Mouse (Mus musculus) forebrain, embryonic 16.5 days (tissue): ENCODE measurements around the gene Dtd2. TPM values are rescaled to one million over a fixed set of nuclear protein-coding genes. Genes with fewer than 3 reads are reported as not detected.
A peak's percentile ranks its signal among the peaks of the same experiment; 100 is the strongest.

ENCODE experiments used
- ATAC-seq: fragments of 200-750 bp; cut with Nextera tagmentation; 2 replicates; pipeline ENCODE4 v1.8.0; 2017; ENCODE audit warnings: mild to moderate bottlenecking, moderate library complexity
- H3K27ac ChIP-seq: fragments of 300-500 bp; sonication (generic); 2 replicates; pipeline ENCODE4 v1.5.1; 2014; ENCODE audit warnings: low read length, control low read depth
- H3K27me3 ChIP-seq: fragments of 300-500 bp; sonication (generic); replicated peaks from 2 replicates; pipeline ENCODE4 v1.6.1; 2014; ENCODE audit warnings: low read length; ENCODE audit not compliant: control insufficient read depth, insufficient read depth
- H3K36me3 ChIP-seq: fragments of 300-500 bp; sonication (generic); 2 replicates; pipeline ENCODE4 v1.6.1; 2014; ENCODE audit not compliant: control insufficient read depth, insufficient read depth
- H3K4me1 ChIP-seq: fragments of 300-500 bp; sonication (generic); replicated peaks from 2 replicates; pipeline ENCODE4 v1.6.1; 2014; ENCODE audit warnings: low read length; ENCODE audit not compliant: control insufficient read depth, insufficient read depth
- H3K4me2 ChIP-seq: fragments of 300-500 bp; sonication (generic); 2 replicates; pipeline ENCODE4 v1.6.1; 2014; ENCODE audit warnings: mild to moderate bottlenecking, low read length, control low read depth
- H3K4me3 ChIP-seq: fragments of 300-500 bp; sonication (generic); replicated peaks from 2 replicates; pipeline ENCODE4 v1.5.1; 2014; ENCODE audit warnings: mild to moderate bottlenecking, low read length, control low read depth
- H3K9ac ChIP-seq: fragments of 300-500 bp; sonication (generic); replicated peaks from 2 replicates; pipeline ENCODE4 v1.6.1; 2014; ENCODE audit warnings: low read depth, low read length, control low read depth
- H3K9me3 ChIP-seq: fragments of 300-500 bp; sonication (generic); 2 replicates; pipeline ENCODE4 v1.6.1; 2016; ENCODE audit warnings: low read length; ENCODE audit not compliant: control insufficient read depth
- WGBS: fragments of 180-500 bp; shearing (Covaris S2); extraction: QIAGEN DNeasy Blood & Tissue Kit; methylation state at CpG from one replicate; pipeline ENCODE4 v1.1.7; 2014; 5-methylcytosine and 5-hydroxymethylcytosine counted together
- polyA plus RNA-seq: library from polyadenylated mRNA; unstranded; fragments of >200 nt; fragmentation: Nextera tagmentation; extraction: Ambion mirVana; gene quantifications from 2 replicates; pipeline ENCODE4 v1.2.1, GENCODE M21; 2015

Gene Dtd2
- 15.7 and 16.0 TPM in 2 replicates for polyA plus RNA-seq

DNA sequence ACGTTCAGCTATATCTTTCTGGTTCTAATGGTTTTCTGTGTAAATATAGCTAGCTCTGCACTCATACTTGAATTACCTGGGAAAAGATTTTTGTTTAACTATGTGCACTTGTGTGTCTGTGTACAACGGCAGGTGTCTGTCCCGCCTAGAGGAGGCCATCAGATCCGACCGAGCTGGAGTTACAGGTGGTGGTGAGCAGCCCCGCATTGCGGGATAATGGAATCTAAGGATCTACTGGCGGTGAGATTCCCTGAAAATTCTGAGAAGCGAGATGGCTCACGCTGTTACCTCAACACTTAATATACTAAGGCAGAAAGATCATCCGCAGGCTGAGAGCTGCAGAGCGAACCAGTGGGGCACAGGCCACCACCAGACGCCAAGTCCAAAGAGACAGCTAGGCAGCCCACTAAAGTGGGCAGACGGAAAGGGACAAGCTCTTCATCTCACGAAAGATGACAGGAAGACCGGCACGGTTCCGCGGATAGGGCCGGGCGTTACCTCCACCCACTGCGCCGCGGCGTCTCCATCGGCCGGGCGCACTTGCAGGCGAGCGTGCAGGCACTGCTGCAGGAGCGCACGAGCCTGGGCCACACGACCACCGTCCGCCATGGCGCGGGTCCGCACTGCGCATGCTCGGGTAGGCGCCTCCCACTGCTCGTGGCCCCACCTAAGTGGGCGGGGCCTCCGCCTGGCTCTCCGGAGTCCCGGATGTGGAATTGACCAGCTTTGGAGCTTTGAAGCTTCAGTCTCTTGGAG is at the start of gene Dtd2:
Gene Dtd2, minus strand, starts transcription at position 625 of the 756 bp plus-strand sequence.
- Histone ChIP-seq H3K9ac (peak within 1 kb of the TSS; percentile 74), H3K9me3 (no peaks in the 10 kb centered on the region), H3K27ac (peak within 1 kb of the TSS; percentile 67; the same call in 1 of the 2 replicates), H3K27me3 (no peaks in the 10 kb centered on the region), H3K4me3 (peak within 1 kb of the TSS; percentile 71), H3K4me1 (peaks cover 15% of the 10 kb centered on the region), H3K4me2 (peak within 1 kb of the TSS; percentile 61), H3K36me3 (no peaks in the 10 kb centered on the region)
- ATAC-seq: peak; percentile 93
- WGBS: 1% methylated on average over 46 of the region's 46 CpGs

DNA sequence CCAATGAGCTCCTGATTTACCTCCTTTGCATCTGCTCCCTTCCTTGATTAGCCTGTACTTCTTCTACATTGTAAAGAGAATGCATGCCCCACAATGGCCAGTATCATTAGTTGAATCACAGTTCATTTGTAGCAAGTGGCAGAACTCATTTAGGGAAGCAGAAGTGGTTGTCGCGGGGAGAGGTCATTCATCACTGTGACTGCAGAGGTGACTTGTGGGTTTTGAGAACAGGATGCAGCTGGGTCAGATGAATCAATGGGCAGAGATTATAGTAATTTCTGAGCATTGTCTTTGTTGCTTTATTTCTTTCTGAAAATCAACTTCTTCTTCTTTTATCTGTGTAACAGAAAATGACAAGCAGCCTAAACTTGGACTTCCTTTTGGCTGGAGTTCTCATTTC is 43.0 kb upstream of the Dtd2 start:
- ATAC-seq: no peak
- 67% methylated on average over 2 of the region's 2 CpGs for WGBS
- Histone ChIP-seq H3K9ac (no peak overlapping the region), H3K27ac (no peak overlapping the region), H3K36me3 (no peaks in the 10 kb centered on the region), H3K9me3 (no peaks in the 10 kb centered on the region), H3K4me1 (no peaks in the 10 kb centered on the region), H3K4me2 (no peak overlapping the region), H3K27me3 (no peaks in the 10 kb centered on the region), H3K4me3 (no peak overlapping the region)

GRCm38 (mm10) chr12:52046371-52046770 is 40.1 kb upstream of the Dtd2 start:
- ATAC-seq: no peak
- H3K4me2 ChIP-seq: no peak overlapping the region
- no peak overlapping the region for H3K4me3 ChIP-seq
- H3K4me1 ChIP-seq: no peaks in the 10 kb centered on the region
- no peak overlapping the region for H3K27ac ChIP-seq
- H3K9me3 ChIP-seq: no peaks in the 10 kb centered on the region
- H3K9ac ChIP-seq: no peak overlapping the region
- 89% methylated on average over 4 of the region's 4 CpGs for WGBS
- H3K36me3 ChIP-seq: no peaks in the 10 kb centered on the region
- H3K27me3 ChIP-seq: no peaks in the 10 kb centered on the region

DNA sequence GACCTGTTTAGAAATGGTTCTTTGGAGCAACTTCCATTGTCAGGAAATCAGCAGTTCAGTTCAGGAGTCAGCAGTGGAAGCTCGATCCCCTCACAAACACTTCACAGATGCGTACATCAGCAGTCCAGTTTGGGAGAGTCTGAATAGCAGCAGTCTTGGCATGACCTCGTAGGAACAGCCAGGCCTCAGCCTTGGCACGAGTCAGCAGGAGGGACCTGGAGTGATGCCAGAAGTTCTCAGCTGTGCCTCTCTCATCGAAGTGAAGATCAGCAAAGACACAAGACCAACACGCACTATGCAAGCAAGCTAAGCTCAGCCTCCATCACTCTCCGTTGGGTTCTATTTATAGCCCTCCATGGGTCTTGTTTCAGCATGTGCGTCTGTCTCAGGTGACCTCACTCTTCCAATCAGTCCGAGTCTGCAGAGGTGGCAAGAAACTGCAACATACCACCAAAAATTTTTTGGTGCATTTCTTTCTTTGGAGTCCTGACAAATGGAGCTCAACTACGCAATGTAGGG is 36.6 kb upstream of the Dtd2 start:
- H3K27me3 ChIP-seq: no peaks in the 10 kb centered on the region
- no peaks in the 10 kb centered on the region for H3K9me3 ChIP-seq
- peak; percentile 28; the same call in 1 of the 2 replicates for ATAC-seq
- no peak overlapping the region for H3K4me3 ChIP-seq
- no peak overlapping the region for H3K27ac ChIP-seq
- H3K4me2 ChIP-seq: no peak overlapping the region
- WGBS: 50% methylated on average over 10 of the region's 10 CpGs
- no peak overlapping the region for H3K9ac ChIP-seq
- no peaks in the 10 kb centered on the region for H3K4me1 ChIP-seq
- H3K36me3 ChIP-seq: no peaks in the 10 kb centered on the region

DNA sequence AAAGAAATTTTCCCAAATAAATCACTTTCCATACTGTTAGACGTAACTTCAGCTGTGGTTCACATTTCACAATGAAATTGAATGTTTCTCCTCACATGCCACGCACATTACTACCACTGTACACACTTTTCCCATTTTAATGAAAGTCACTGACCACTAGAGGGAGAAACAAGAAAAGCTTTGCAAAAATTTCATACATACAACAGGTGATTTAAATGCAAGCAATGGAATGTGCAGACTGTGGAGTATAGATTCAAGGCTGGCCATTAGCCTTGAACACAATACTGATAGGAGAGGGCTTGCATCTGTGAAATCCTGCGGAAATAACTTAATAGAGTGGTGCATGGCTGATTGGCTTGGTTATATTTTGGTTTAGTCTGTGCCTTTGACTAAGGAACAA is 32.1 kb upstream of the Dtd2 start:
- WGBS: 54% methylated on average over 3 of the region's 3 CpGs
- ATAC-seq: peak; percentile 45; the same call in 1 of the 2 replicates
- no peak overlapping the region for H3K4me2 ChIP-seq
- H3K27me3 ChIP-seq: no peaks in the 10 kb centered on the region
- no peaks in the 10 kb centered on the region for H3K4me1 ChIP-seq
- no peak overlapping the region for H3K9ac ChIP-seq
- H3K36me3 ChIP-seq: no peaks in the 10 kb centered on the region
- no peaks in the 10 kb centered on the region for H3K9me3 ChIP-seq
- no peak overlapping the region for H3K27ac ChIP-seq
- H3K4me3 ChIP-seq: no peak overlapping the region

DNA sequence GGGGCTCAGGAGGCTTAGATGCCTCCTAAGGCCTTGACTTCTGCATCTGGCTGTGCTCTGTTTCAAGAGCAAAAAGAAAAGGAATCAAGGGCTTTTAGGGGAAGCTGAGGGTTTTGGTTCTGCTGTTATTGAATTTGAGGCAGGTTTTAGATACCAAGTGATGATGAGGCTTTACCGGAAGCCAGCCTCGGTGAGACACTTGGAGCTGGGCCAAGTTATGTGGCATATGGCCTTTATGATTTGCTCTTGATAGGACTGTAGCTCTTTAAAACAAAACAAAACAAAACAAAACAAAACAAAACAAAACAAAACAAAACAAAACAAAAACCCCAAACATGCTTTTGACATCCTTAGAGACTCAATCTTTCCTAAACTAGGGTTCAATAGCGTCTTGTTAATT is 28.7 kb upstream of the Dtd2 start:
- Histone ChIP-seq H3K36me3 (no peaks in the 10 kb centered on the region), H3K27me3 (no peaks in the 10 kb centered on the region), H3K9me3 (no peaks in the 10 kb centered on the region), H3K4me3 (no peak overlapping the region), H3K4me1 (no peaks in the 10 kb centered on the region), H3K9ac (no peak overlapping the region), H3K27ac (no peak overlapping the region), H3K4me2 (no peak overlapping the region)
- WGBS: 79% methylated on average over 3 of the region's 3 CpGs
- no peak for ATAC-seq

DNA sequence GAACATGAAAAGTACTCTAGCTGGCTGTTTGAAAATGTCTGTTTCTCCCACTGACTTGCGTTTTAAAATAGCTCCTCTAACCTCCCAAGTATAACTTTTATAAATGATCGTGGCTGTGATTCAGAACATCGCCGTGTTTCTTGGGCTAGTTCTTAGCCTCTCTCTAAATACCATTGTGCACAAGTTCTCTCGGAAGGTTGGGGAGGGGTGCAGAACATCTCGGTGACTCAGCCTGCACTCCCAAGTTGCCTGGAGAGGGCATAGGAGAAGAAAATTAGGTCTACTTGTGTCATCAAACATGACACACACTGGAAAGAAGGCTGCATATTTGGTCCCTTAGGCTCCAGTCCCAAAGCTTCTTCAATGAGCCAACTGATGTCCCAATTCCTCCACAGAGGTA is 26.0 kb upstream of the Dtd2 start:
- WGBS: 89% methylated on average over 6 of the region's 6 CpGs
- H3K9ac ChIP-seq: no peak overlapping the region
- ATAC-seq: no peak
- no peak overlapping the region for H3K4me2 ChIP-seq
- H3K27me3 ChIP-seq: no peaks in the 10 kb centered on the region
- H3K4me1 ChIP-seq: no peaks in the 10 kb centered on the region
- no peak overlapping the region for H3K27ac ChIP-seq
- H3K9me3 ChIP-seq: no peaks in the 10 kb centered on the region
- H3K4me3 ChIP-seq: no peak overlapping the region
- H3K36me3 ChIP-seq: no peaks in the 10 kb centered on the region

DNA sequence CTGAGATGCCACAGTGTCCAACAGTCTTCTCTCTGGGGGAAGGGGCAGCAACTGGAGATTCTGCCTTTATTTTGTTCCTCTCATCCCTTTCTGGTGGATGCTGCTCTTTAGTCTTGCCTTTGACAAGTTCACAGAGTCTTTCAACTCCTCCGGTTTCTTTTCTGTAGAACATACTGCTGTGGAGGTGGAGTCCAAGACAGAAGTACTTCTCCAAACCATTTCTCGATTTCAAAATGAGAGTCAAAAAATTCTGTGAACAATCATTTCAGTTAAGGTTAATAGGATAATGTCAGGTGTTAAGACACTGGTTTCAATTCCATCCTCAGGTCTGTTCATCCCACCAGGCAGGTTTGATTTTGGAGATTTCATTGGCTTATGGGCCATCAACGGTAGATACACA is 21.7 kb upstream of the Dtd2 start, which contains the start of gene Gpr33:
Gene Gpr33, minus strand, starts transcription at position 101 of the 400 bp plus-strand sequence.
- ATAC-seq: no peak
- whole genome bisulfite sequencing: 94% methylated on average over 3 of the region's 3 CpGs
- Histone ChIP-seq H3K27ac (no peak within 1 kb of the TSS), H3K4me1 (no peaks in the 10 kb centered on the region), H3K4me3 (no peak within 1 kb of the TSS), H3K36me3 (no peaks in the 10 kb centered on the region), H3K9me3 (no peaks in the 10 kb centered on the region), H3K9ac (no peak within 1 kb of the TSS), H3K4me2 (no peak within 1 kb of the TSS), H3K27me3 (no peaks in the 10 kb centered on the region)

GRCm38 (mm10) chr12:52014494-52015029 is 8.3 kb upstream of the Dtd2 start:
- H3K9me3 ChIP-seq: no peaks in the 10 kb centered on the region
- H3K9ac ChIP-seq: no peak overlapping the region
- no peaks in the 10 kb centered on the region for H3K27me3 ChIP-seq
- no peak overlapping the region for H3K4me2 ChIP-seq
- H3K36me3 ChIP-seq: no peaks in the 10 kb centered on the region
- H3K4me3 ChIP-seq: no peak overlapping the region
- WGBS: 79% methylated on average over 7 of the region's 7 CpGs
- no peak for ATAC-seq
- no peak overlapping the region for H3K27ac ChIP-seq
- peaks cover 7% of the 10 kb centered on the region for H3K4me1 ChIP-seq
